Mouse (Mus musculus): ENCODE data around the gene Hoxd8.

GRCm38 (mm10) chr2:74704393-74704998 is at the start of gene Hoxd8:
- TF ChIP-seq POLR2A (IDR thresholded peaks at IDR 0.05; ENCODE audit: extremely low read depth, insufficient read depth, low read length) = no peak
- TF ChIP-seq CTCF (IDR thresholded peaks at IDR 0.05; ENCODE audit: low read depth, low read length) = no peak

All from liver, adult 2 months (tissue).